Mouse (Mus musculus): ENCODE measurements around the gene Mageb1.
"Not testable (repeated sequence)": the region's sequence is repeated elsewhere in the genome, so short reads cannot be mapped to it uniquely, and the experiment has no call there.

DNA sequence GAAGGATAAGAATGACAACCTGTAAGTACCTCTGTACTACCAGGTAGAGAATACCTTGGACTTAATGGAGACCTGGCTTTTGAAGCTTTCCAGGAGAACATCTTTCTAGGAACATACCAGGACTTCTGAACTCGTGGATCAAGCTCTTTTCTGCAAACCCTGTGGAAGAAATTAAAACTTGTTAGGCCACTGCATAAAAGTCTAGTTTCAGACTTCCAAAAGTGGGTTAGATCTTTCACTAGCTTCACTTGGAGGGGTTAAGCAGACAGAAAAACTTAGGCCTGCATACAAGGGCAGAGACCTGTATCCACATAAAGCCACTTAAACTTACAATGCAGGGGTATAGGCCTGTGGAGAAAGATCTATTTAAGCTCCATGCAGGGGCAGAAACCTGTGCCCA lies at the start of gene Mageb1:
- not testable (repeated sequence) for TF ChIP-seq CTCF (IDR thresholded peaks at IDR 0.05; ENCODE audit: borderline replicate concordance, extremely low read depth, insufficient read depth, insufficient read length); POLR2A (IDR thresholded peaks at IDR 0.05; ENCODE audit: borderline replicate concordance, extremely low read depth, insufficient read depth, insufficient read length, poor library complexity, severe bottlenecking)

Measured in brain, embryonic 14.5 days (tissue).